In genomic region chr7:24904070-24904483, GRCm38 (mm10) we compare ENCODE assay signal across 8 mouse cellular contexts. TPM values are rescaled to one million over a fixed set of nuclear protein-coding genes. Genes with fewer than 3 reads are reported as not detected.
A peak's percentile ranks its signal among the peaks of the same experiment; 100 is the strongest.
DNase-seq lines count a peak whose midpoint lies in the region; ATAC-seq and TF ChIP-seq lines count a peak whose summit lies in the region.

No protein-coding gene starts in this region.

- peak overlapping the region; percentile 62 for H3K27ac ChIP-seq in bone marrow, adult 2 months (ENCODE audit: control insufficient read depth, insufficient read depth, low read depth, low read length, poor library complexity)
- peak overlapping the region; percentile 91 for H3K27ac ChIP-seq in embryonic facial prominence, embryonic 15.5 days (replicated peaks)
- H3K27ac ChIP-seq in limb, embryonic 14.5 days (replicated peaks; ENCODE audit: low read depth, low read length) = peak overlapping the region; percentile 67; the same call in 1 of the 2 replicates
- H3K27ac ChIP-seq in midbrain, postnatal 0 days (ENCODE audit: low read depth, low read length) = peak overlapping the region; percentile 82

- peaks cover 4% of the 10 kb centered on the region for H3K4me1 ChIP-seq in bone marrow, adult 2 months (ENCODE audit: control insufficient read depth, insufficient read depth, low read length)
- H3K4me1 ChIP-seq in embryonic facial prominence, embryonic 15.5 days = peaks cover 42% of the 10 kb centered on the region
- H3K4me1 ChIP-seq in limb, embryonic 14.5 days (ENCODE audit: control insufficient read depth, insufficient read depth, low read length) = peaks cover 32% of the 10 kb centered on the region
- no peaks in the 10 kb centered on the region; the same call in 1 of the 2 replicates for H3K4me1 ChIP-seq in midbrain, postnatal 0 days (ENCODE audit: insufficient read depth, low read length)

- peak; percentile 64; the same call in 1 of the 2 replicates for TF ChIP-seq POLR2A in bone marrow, adult 2 months (IDR thresholded peaks at IDR 0.05; ENCODE audit: borderline replicate concordance, control insufficient read depth, low read depth, low read length)
- TF ChIP-seq POLR2A in limb, embryonic 14.5 days (IDR thresholded peaks at IDR 0.05; ENCODE audit: borderline replicate concordance, extremely low read depth, insufficient read depth, insufficient read length) = 0 out of 2 replicates have a peak, but pooled peaks have one; percentile 10

- no peaks in the 10 kb centered on the region for H3K9me3 ChIP-seq in embryonic facial prominence, embryonic 15.5 days (replicated peaks)
- H3K9me3 ChIP-seq in limb, embryonic 14.5 days (ENCODE audit: control insufficient read depth, low read length) = no peaks in the 10 kb centered on the region
- H3K9me3 ChIP-seq in midbrain, postnatal 0 days (ENCODE audit: low read length) = no peaks in the 10 kb centered on the region

- peak overlapping the region; percentile 73 for H3K4me2 ChIP-seq in embryonic facial prominence, embryonic 15.5 days (replicated peaks)
- H3K4me2 ChIP-seq in limb, embryonic 14.5 days (replicated peaks; ENCODE audit: low read depth, low read length, severe bottlenecking) = peak overlapping the region; percentile 67
- H3K4me2 ChIP-seq in midbrain, postnatal 0 days (ENCODE audit: low read depth, low read length, poor library complexity, severe bottlenecking) = peak overlapping the region; percentile 83

- H3K36me3 ChIP-seq in embryonic facial prominence, embryonic 15.5 days = peaks cover 15% of the 10 kb centered on the region
- H3K36me3 ChIP-seq in limb, embryonic 14.5 days (ENCODE audit: control insufficient read depth, insufficient read depth, low read length) = peaks cover 16% of the 10 kb centered on the region
- peaks cover 17% of the 10 kb centered on the region; the same call in 1 of the 2 replicates for H3K36me3 ChIP-seq in midbrain, postnatal 0 days (ENCODE audit: insufficient read depth, low read length)

- ATAC-seq in embryonic facial prominence, embryonic 15.5 days (ENCODE audit: insufficient number of reproducible peaks, low FRiP score, low TSS enrichment, low read depth) = peak; percentile 94
- ATAC-seq in limb, embryonic 14.5 days (ENCODE audit: low FRiP score, low read depth) = peak; percentile 95
- ATAC-seq in midbrain, postnatal 0 days (ENCODE audit: low FRiP score) = peak; percentile 94

- no peaks in the 10 kb centered on the region for H3K27me3 ChIP-seq in embryonic facial prominence, embryonic 15.5 days
- no peaks in the 10 kb centered on the region for H3K27me3 ChIP-seq in limb, embryonic 14.5 days (ENCODE audit: control insufficient read depth, insufficient read depth, low read length)
- H3K27me3 ChIP-seq in midbrain, postnatal 0 days (ENCODE audit: insufficient read depth, low read length) = no peaks in the 10 kb centered on the region

- under 1% methylated on average over 30 of the region's 30 CpGs for WGBS in bone marrow, adult 2 months
- WGBS in embryonic facial prominence, embryonic 15.5 days = under 1% methylated on average over 26 of the region's 30 CpGs
- WGBS in limb, embryonic 14.5 days = 0% methylated on average over 27 of the region's 30 CpGs
- WGBS in midbrain, postnatal 0 days = under 1% methylated on average over 30 of the region's 30 CpGs

- peak; percentile 99 for DNase-seq in 416B (ENCODE audit: low read depth)
- peak; percentile 97 for DNase-seq in heart, adult 8-10 months (ENCODE audit: low spot score)
- DNase-seq in kidney, adult 9 months = peak; percentile 99
- peak; percentile 97 for DNase-seq in limb, embryonic 14.5 days (ENCODE audit: low spot score)
- DNase-seq in midbrain, postnatal 0 days (ENCODE audit: low spot score) = peak; percentile 99
- DNase-seq in spleen, postnatal 14 days (ENCODE audit: low spot score in 2 of 2) = peak; percentile 95 to 96

- H3K9ac ChIP-seq in embryonic facial prominence, embryonic 15.5 days = peak overlapping the region; percentile 53
- peak overlapping the region; percentile 71 for H3K9ac ChIP-seq in limb, embryonic 14.5 days (ENCODE audit: low read depth, low read length, severe bottlenecking)
- H3K9ac ChIP-seq in midbrain, postnatal 0 days (replicated peaks; ENCODE audit: low read length, poor library complexity, severe bottlenecking) = peak overlapping the region; percentile 68

- H3K4me3 ChIP-seq in bone marrow, adult 2 months (replicated peaks; ENCODE audit: control insufficient read depth, low read depth, low read length) = peak overlapping the region; percentile 90
- peak overlapping the region; percentile 82 for H3K4me3 ChIP-seq in embryonic facial prominence, embryonic 15.5 days (replicated peaks)
- peak overlapping the region; percentile 85 for H3K4me3 ChIP-seq in limb, embryonic 14.5 days (replicated peaks; ENCODE audit: low read length)
- H3K4me3 ChIP-seq in midbrain, postnatal 0 days (ENCODE audit: low read depth, low read length) = peak overlapping the region; percentile 55

- no peak for TF ChIP-seq CTCF in bone marrow, adult 2 months (IDR thresholded peaks at IDR 0.05; ENCODE audit: control insufficient read depth, insufficient read depth, low read length)
- peak; percentile 84 for TF ChIP-seq CTCF in midbrain, postnatal 0 days (IDR thresholded peaks at IDR 0.05)

RNA-seq across cellular contexts. Expression of gene Arhgef1, which starts 1.4 kb away (rescaled TPM):
- 178 and 354 TPM in 2 replicates for polyA plus RNA-seq in bone marrow, adult 2 months (2011; ENCODE audit: insufficient read depth, insufficient read length, low replicate concordance, missing spikeins)
- 121 and 126 TPM in 2 replicates for polyA plus RNA-seq in embryonic facial prominence, embryonic 15.5 days (2015; fragmentation: Nextera tagmentation; extraction: Ambion mirVana)
- 10 to 100 TPM; 31.8 to 45.5 (median 43.8) TPM for total RNA-seq in heart, adult 8-10 months (2022)
- polyA plus RNA-seq in limb, embryonic 14.5 days (2012; rRNA removed) = 256 and 337 TPM in 2 replicates
- polyA plus RNA-seq in limb, embryonic 14.5 days (2014; fragmentation: Nextera tagmentation; extraction: Ambion mirVana) = 109 and 116 TPM in 2 replicates
- total RNA-seq in midbrain, postnatal 0 days (2014; rRNA removed) = 19.1 and 27.5 TPM in 2 replicates
- polyA plus RNA-seq in midbrain, postnatal 0 days (2015; fragmentation: Nextera tagmentation; extraction: Ambion mirVana) = 29.0 and 33.0 TPM in 2 replicates

RNA-seq across cellular contexts. Expression of gene Cd79a, which starts 6.9 kb away (rescaled TPM):
- polyA plus RNA-seq in bone marrow, adult 2 months (2011; ENCODE audit: insufficient read depth, insufficient read length, low replicate concordance, missing spikeins) = 82.1 and 126 TPM in 2 replicates
- polyA plus RNA-seq in embryonic facial prominence, embryonic 15.5 days (2015; fragmentation: Nextera tagmentation; extraction: Ambion mirVana) = 0.59 and 0.69 TPM in 2 replicates
- total RNA-seq in heart, adult 8-10 months (2022) = 1 to 10 TPM in 1 of 4 experiments, under 1 TPM in 3; 0.35 to 2.1 (median 0.66) TPM
- 0.84 and 1.4 TPM in 2 replicates for polyA plus RNA-seq in limb, embryonic 14.5 days (2012; rRNA removed)
- polyA plus RNA-seq in limb, embryonic 14.5 days (2014; fragmentation: Nextera tagmentation; extraction: Ambion mirVana) = 0.26 and 0.37 TPM in 2 replicates
- total RNA-seq in midbrain, postnatal 0 days (2014; rRNA removed) = 0.27 and 0.42 TPM in 2 replicates
- polyA plus RNA-seq in midbrain, postnatal 0 days (2015; fragmentation: Nextera tagmentation; extraction: Ambion mirVana) = 0.82 and 0.85 TPM in 2 replicates

RNA-seq across cellular contexts. Expression of gene Rps19, which starts 19.9 kb away (rescaled TPM):
- 866 and 1,228 TPM in 2 replicates for polyA plus RNA-seq in bone marrow, adult 2 months (2011; ENCODE audit: insufficient read depth, insufficient read length, low replicate concordance, missing spikeins)
- polyA plus RNA-seq in embryonic facial prominence, embryonic 15.5 days (2015; fragmentation: Nextera tagmentation; extraction: Ambion mirVana) = 2,979 and 3,008 TPM in 2 replicates
- 100 to 1,000 TPM; 468 to 567 (median 530) TPM for total RNA-seq in heart, adult 8-10 months (2022)
- polyA plus RNA-seq in limb, embryonic 14.5 days (2012; rRNA removed) = 1,054 and 1,323 TPM in 2 replicates
- polyA plus RNA-seq in limb, embryonic 14.5 days (2014; fragmentation: Nextera tagmentation; extraction: Ambion mirVana) = 3,510 and 3,666 TPM in 2 replicates
- 364 and 448 TPM in 2 replicates for total RNA-seq in midbrain, postnatal 0 days (2014; rRNA removed)
- 1,202 and 1,286 TPM in 2 replicates for polyA plus RNA-seq in midbrain, postnatal 0 days (2015; fragmentation: Nextera tagmentation; extraction: Ambion mirVana)

RNA-seq across cellular contexts. Expression of gene Dmrtc2, which starts 34.2 kb away (rescaled TPM):
- not detected in 2 replicates for polyA plus RNA-seq in bone marrow, adult 2 months (2011; ENCODE audit: insufficient read depth, insufficient read length, low replicate concordance, missing spikeins)
- polyA plus RNA-seq in embryonic facial prominence, embryonic 15.5 days (2015; fragmentation: Nextera tagmentation; extraction: Ambion mirVana) = 0.09 TPM in 1 of 2 replicates, not detected in the other
- total RNA-seq in heart, adult 8-10 months (2022) = not detected
- polyA plus RNA-seq in limb, embryonic 14.5 days (2012; rRNA removed) = 0.04 TPM in 1 of 2 replicates, not detected in the other
- 0.19 TPM in 1 of 2 replicates, not detected in the other for polyA plus RNA-seq in limb, embryonic 14.5 days (2014; fragmentation: Nextera tagmentation; extraction: Ambion mirVana)
- 0.11 TPM in 1 of 2 replicates, not detected in the other for total RNA-seq in midbrain, postnatal 0 days (2014; rRNA removed)
- polyA plus RNA-seq in midbrain, postnatal 0 days (2015; fragmentation: Nextera tagmentation; extraction: Ambion mirVana) = 0.31 and 0.70 TPM in 2 replicates

RNA-seq across cellular contexts. Expression of gene Lypd4, which starts 34.3 kb away (rescaled TPM):
- not detected in 2 replicates for polyA plus RNA-seq in bone marrow, adult 2 months (2011; ENCODE audit: insufficient read depth, insufficient read length, low replicate concordance, missing spikeins)
- polyA plus RNA-seq in embryonic facial prominence, embryonic 15.5 days (2015; fragmentation: Nextera tagmentation; extraction: Ambion mirVana) = not detected in 2 replicates
- total RNA-seq in heart, adult 8-10 months (2022) = not detected
- not detected in 2 replicates for polyA plus RNA-seq in limb, embryonic 14.5 days (2012; rRNA removed)
- not detected in 2 replicates for polyA plus RNA-seq in limb, embryonic 14.5 days (2014; fragmentation: Nextera tagmentation; extraction: Ambion mirVana)
- 0.19 TPM in 1 of 2 replicates, not detected in the other for total RNA-seq in midbrain, postnatal 0 days (2014; rRNA removed)
- 0.16 and 0.28 TPM in 2 replicates for polyA plus RNA-seq in midbrain, postnatal 0 days (2015; fragmentation: Nextera tagmentation; extraction: Ambion mirVana)

Comparison
In these comparisons a context has a peak if more than half of its experiments do, and no peak if none do; other contexts are left out.
1. Peak in every context shown above with its lines: DNase-seq, ATAC-seq, H3K4me3 ChIP-seq and H3K27ac ChIP-seq.
2. RNA of gene Cd79a, which starts 6.9 kb away (polyA plus RNA-seq): 82.1 to 126 TPM in bone marrow, adult 2 months; 0.82 to 0.85 TPM in midbrain, postnatal 0 days, 0.26 to 1.4 TPM in limb, embryonic 14.5 days and 0.59 to 0.69 TPM in embryonic facial prominence, embryonic 15.5 days; every median in the first group is over 10 times any median in the second.